Mouse (Mus musculus) liver, embryonic 14.5 days (tissue): ENCODE data around the gene Chrm4. TPM values are rescaled to one million over a fixed set of nuclear protein-coding genes. Genes with fewer than 3 reads are reported as not detected.

Experiments
- ATAC-seq: fragments of 200-750 bp; cut with Nextera tagmentation; 2 replicates; pipeline ENCODE4 v1.8.0; 2017; ENCODE audit warnings: moderate number of reproducible peaks, mild to moderate bottlenecking, moderate library complexity; ENCODE audit not compliant: insufficient read depth
- DNase-seq, 3 experiments: peaks; one replicate each; pipeline ENCODE4 v3.0.0-alpha.2; 2012 to 2013; ENCODE audit warnings: low read depth in 3 of 3, low spot score in 3 of 3
- H3K27ac ChIP-seq: fragments of 300-500 bp; sonication (generic); 2 replicates; pipeline ENCODE4 v1.5.1; 2014; ENCODE audit warnings: moderate library complexity, mild to moderate bottlenecking, control low read depth, inconsistent platforms
- H3K27me3 ChIP-seq: fragments of 300-500 bp; sonication (generic); 2 replicates; pipeline ENCODE4 v1.6.1; 2014; ENCODE audit warnings: mild to moderate bottlenecking, low read length, moderate library complexity; ENCODE audit not compliant: control insufficient read depth, insufficient read depth
- H3K36me3 ChIP-seq: fragments of 300-500 bp; sonication (generic); replicated peaks from 2 replicates; pipeline ENCODE4 v1.6.1; 2014; ENCODE audit warnings: low read depth; ENCODE audit not compliant: control insufficient read depth, insufficient read depth
- H3K4me1 ChIP-seq, 2 experiments: fragments of 200-500 bp in 1 of 2; fragments of 300-500 bp in 1 of 2; sonication (generic) in 1 of 2; replicated peaks; 2 replicates each; pipeline ENCODE4 v1.6.1; 2012 to 2014; ENCODE audit warnings: antibody characterized with exemption in 1 of 2, inconsistent platforms in 1 of 2, low read length in 1 of 2; ENCODE audit not compliant: control insufficient read depth in 2 of 2, insufficient read depth in 2 of 2
- H3K4me2 ChIP-seq: fragments of 300-500 bp; sonication (generic); 2 replicates; pipeline ENCODE4 v1.6.1; 2014; ENCODE audit warnings: low read depth, mild to moderate bottlenecking, control low read depth, moderate library complexity
- H3K4me3 ChIP-seq, 2 experiments: fragments of 200-500 bp in 1 of 2; fragments of 300-500 bp in 1 of 2; sonication (generic) in 1 of 2; 2 replicates each; pipeline ENCODE4 v1.5.1; 2012 to 2014; ENCODE audit warnings: low read depth in 2 of 2, low read length in 2 of 2, mild to moderate bottlenecking in 2 of 2, control low read depth in 1 of 2, inconsistent platforms in 1 of 2, moderate library complexity in 1 of 2; ENCODE audit not compliant: insufficient read depth in 1 of 2
- H3K9ac ChIP-seq: fragments of 300-500 bp; sonication (generic); replicated peaks from 2 replicates; pipeline ENCODE4 v1.6.1; 2014; ENCODE audit warnings: mild to moderate bottlenecking, control low read depth, moderate library complexity
- H3K9me3 ChIP-seq: fragments of 300-500 bp; sonication (generic); 2 replicates; pipeline ENCODE4 v1.6.1; 2016; ENCODE audit warnings: low read length, mixed read lengths; ENCODE audit not compliant: control insufficient read depth
- CTCF ChIP-seq: IDR thresholded peaks from 2 replicates; pipeline ENCODE4 v1.5.1; 2016; ENCODE audit warnings: antibody characterized with exemption, low read depth, control low read depth
- EP300 ChIP-seq: IDR thresholded peaks from 2 replicates; pipeline ENCODE4 v1.6.1; 2016; ENCODE audit warnings: antibody characterized with exemption, low read depth
- WGBS: fragments of 180-500 bp; shearing (Covaris S2); extraction: QIAGEN DNeasy Blood & Tissue Kit; methylation state at CpG from one replicate; pipeline ENCODE4 v1.1.7; 2014; ENCODE audit not compliant: insufficient replicate concordance; 5-methylcytosine and 5-hydroxymethylcytosine counted together
- polyA plus RNA-seq, 2 experiments: library from polyadenylated mRNA; depleted of rRNA in 1 of 2; stranded (reverse) in 1 of 2; unstranded in 1 of 2; fragments of >200 nt; fragmentation: Nextera tagmentation in 1 of 2; extraction: Ambion mirVana in 1 of 2; gene quantifications; 2 replicates each; pipeline versions ENCODE4 v1.2.1 to v1.2.3; 2012 to 2014

The Chrm4 gene
- polyA plus RNA-seq, 2 experiments, result 0.06 TPM; not detected in 1

DNA sequence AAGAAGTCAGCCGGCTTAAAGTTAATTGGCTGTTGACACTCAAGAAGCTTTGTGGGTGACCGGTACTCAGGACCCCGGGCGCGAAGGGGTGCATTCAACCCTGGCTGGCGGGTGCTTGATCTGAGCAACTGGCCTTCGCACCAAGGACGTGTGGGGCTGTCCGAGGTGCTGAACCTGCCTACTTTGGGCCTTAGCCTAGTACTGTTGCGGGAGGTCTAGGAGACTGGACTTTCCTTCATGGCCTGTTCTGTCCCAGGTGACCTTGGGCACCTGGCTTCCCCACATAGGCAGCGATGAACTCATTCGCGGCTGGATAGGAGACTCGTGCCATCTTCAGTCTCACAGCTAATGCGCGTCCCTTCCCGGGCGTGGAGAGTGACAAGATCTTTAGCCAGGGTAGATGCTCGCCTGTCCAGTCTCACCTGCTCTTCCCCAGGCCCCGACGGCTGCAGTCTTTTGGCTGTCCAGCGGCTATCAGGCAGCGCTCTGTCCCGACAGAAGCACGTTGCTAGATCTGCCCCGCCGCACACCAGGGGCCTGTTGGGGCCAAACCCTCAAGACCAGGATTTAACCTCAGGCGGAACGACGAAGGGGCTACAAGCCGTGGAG is 5.8 kb upstream of the Chrm4 start:
- H3K36me3 ChIP-seq, result peaks cover 8% of the 10 kb centered on the region
- H3K27ac ChIP-seq, result no peak overlapping the region
- peak overlapping the region; percentile 68 for H3K4me2 ChIP-seq
- peaks cover 6 to 12% of the 10 kb centered on the region in 2 experiments; a peak in 3 of 4 replicates for H3K4me1 ChIP-seq
- H3K4me3 ChIP-seq, result peak overlapping the region; percentile 44 to 49; a peak in 3 of 4 replicates
- peak in 1 of 3 experiments; percentile 35 for DNase-seq
- TF ChIP-seq EP300 (no peak), CTCF (no peak)
- H3K9me3 ChIP-seq, result no peaks in the 10 kb centered on the region
- peaks cover 49% of the 10 kb centered on the region for H3K27me3 ChIP-seq
- ATAC-seq, result no peak
- 5% methylated on average over 31 of the region's 31 CpGs for WGBS
- no peak overlapping the region for H3K9ac ChIP-seq

DNA sequence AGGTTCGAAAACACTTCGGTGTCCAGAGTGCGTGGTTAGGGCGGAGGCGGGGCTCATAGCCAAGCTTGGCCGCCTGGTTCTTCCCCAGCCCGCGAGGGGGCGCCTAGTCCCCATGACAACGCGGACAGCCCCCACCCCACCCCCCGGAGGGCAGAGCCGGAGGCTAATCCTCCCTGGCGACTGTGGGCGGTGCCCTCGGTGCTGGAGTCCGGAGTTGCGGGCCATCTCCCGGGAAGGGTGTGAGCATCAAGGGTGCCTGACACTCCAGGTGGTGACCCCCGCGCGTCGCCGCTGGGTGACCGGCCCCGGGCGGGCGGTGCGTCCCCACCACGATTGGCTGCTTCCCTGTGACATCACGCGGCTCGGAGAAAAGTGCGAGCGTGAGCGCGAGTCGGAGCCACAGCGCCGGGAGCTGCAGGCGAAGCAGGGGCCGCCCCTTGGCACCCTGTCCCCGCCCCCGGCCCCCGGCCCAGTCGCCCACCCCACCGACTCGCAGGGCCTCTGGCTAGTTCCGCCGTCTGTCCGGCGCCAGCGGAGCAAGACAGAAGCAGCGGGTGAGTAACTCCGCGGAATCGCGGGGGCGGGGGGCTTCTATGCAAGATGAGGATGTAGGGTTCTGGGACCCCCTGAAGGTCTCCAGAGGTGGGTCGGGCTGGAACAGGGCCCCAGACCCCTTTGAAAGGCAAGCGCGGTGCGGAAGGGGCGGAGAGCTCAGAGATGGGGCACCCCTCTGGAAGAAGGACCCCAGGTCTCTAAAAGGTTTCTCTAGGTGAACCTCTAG is 5.1 kb upstream of the Chrm4 start:
- H3K36me3 ChIP-seq, result peaks cover 8% of the 10 kb centered on the region
- peak overlapping the region; percentile 44 to 49 for H3K4me3 ChIP-seq
- no peak overlapping the region for H3K27ac ChIP-seq
- H3K4me2 ChIP-seq, result peak overlapping the region; percentile 68
- DNase-seq (no peak), ATAC-seq (peak; percentile 27)
- no peak overlapping the region for H3K9ac ChIP-seq
- no peaks in the 10 kb centered on the region for H3K9me3 ChIP-seq
- WGBS, result under 1% methylated on average over 64 of the region's 64 CpGs
- TF ChIP-seq EP300, result no peak
- peak; percentile 53 for TF ChIP-seq CTCF
- peaks cover under 1 to 7% of the 10 kb centered on the region in 2 experiments; a peak in 3 of 4 replicates for H3K4me1 ChIP-seq
- H3K27me3 ChIP-seq, result peaks cover 49% of the 10 kb centered on the region

DNA sequence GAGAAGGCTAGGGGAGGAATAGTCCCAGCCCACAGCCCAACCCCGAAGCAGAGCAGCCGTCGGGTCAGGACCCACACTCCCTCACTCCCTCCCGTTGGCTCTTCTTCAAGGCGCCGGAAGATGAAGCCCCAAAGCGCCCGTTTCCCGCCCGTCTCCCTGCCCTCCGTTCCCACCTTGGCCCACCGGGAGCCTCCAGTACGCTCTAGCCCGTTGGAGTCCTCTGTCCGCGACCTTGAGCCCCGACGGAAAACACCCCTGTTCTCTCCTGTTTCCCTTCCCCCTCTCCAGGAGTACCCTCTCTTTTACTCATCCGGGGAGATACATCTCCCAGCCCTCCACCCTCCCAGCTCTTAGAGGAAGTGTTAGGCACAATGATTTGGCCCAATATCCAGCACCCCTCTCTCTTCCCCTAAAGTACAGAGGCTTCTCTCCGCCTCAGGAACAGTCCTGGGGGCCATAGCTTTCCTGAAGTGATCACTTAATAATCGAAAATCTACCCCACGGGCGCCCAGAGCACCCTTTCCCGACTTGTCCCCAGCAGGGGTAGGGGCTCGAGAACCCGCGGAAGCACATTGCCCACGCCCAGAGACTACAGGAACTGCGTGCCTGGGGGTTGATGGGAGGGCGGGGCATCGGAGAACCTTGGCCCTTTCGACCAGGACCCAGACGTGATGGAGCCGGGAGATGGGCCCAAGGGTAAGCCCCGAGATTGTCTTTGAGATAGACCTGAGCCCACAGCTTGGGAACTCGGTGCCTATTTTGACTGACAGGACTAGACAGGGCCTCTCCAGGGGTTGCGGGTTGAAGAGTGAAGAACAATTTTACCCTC is 4.2 kb upstream of the Chrm4 start:
- Histone ChIP-seq H3K9me3 (no peaks in the 10 kb centered on the region), H3K4me1 (peaks cover 0 to 4% of the 10 kb centered on the region in 2 experiments; a peak in 2 of 4 replicates), H3K36me3 (peaks cover 3% of the 10 kb centered on the region), H3K9ac (no peak overlapping the region), H3K4me3 (peak overlapping the region in 1 of 2 experiments; percentile 7; a peak in 2 of 4 replicates), H3K27me3 (peaks cover 49% of the 10 kb centered on the region), H3K27ac (no peak overlapping the region), H3K4me2 (peak overlapping the region; percentile 68)
- no peak for TF ChIP-seq CTCF
- no peak for TF ChIP-seq EP300
- 2% methylated on average over 37 of the region's 37 CpGs for WGBS
- no peak for ATAC-seq
- DNase-seq, result no peak

GRCm38 (mm10) chr2:91923415-91924337 is 3.4 kb upstream of the Chrm4 start:
- H3K27me3 ChIP-seq, result peaks cover 49% of the 10 kb centered on the region
- peak overlapping the region; percentile 23 to 26 for H3K4me3 ChIP-seq
- peak overlapping the region; percentile 68 for H3K4me2 ChIP-seq
- no peaks in the 10 kb centered on the region for H3K9me3 ChIP-seq
- no peak overlapping the region for H3K9ac ChIP-seq
- ATAC-seq, result peak; percentile 29; the same call in 1 of the 2 replicates
- WGBS, result 3% methylated on average over 54 of the region's 54 CpGs
- no peaks in the 10 kb centered on the region for H3K36me3 ChIP-seq
- TF ChIP-seq EP300 (no peak), CTCF (peak; percentile 84)
- DNase-seq, result peak in 1 of 3 experiments; percentile 37
- peaks cover 0 to 4% of the 10 kb centered on the region in 2 experiments; a peak in 2 of 4 replicates for H3K4me1 ChIP-seq
- H3K27ac ChIP-seq, result no peak overlapping the region
